Mouse (Mus musculus): ENCODE results near the gene Mark1. TPM values are rescaled to one million over a fixed set of nuclear protein-coding genes. Genes with fewer than 3 reads are reported as not detected.

Gene Mark1
- polyA plus RNA-seq, 1 experiment from 2014 or later, result 12.1 TPM

Other genes with a start within 250 kb of the Mark1 start
- gene Marc1, start 188.3 kb downstream of the Mark1 start, polyA plus RNA-seq (2014; fragmentation: Nextera tagmentation; extraction: Ambion mirVana), result not detected in 2 replicates
- 120 and 132 TPM in 2 replicates for gene Marc2, start 153.1 kb downstream of the Mark1 start, polyA plus RNA-seq (2014; fragmentation: Nextera tagmentation; extraction: Ambion mirVana)
- 0.90 and 1.3 TPM in 2 replicates for gene C130074G19Rik, start 116.4 kb downstream of the Mark1 start, polyA plus RNA-seq (2014; fragmentation: Nextera tagmentation; extraction: Ambion mirVana)
- 18.2 and 22.9 TPM in 2 replicates for gene Rab3gap2, start 204.5 kb upstream of the Mark1 start, polyA plus RNA-seq (2014; fragmentation: Nextera tagmentation; extraction: Ambion mirVana)